In the genomic region with DNA sequence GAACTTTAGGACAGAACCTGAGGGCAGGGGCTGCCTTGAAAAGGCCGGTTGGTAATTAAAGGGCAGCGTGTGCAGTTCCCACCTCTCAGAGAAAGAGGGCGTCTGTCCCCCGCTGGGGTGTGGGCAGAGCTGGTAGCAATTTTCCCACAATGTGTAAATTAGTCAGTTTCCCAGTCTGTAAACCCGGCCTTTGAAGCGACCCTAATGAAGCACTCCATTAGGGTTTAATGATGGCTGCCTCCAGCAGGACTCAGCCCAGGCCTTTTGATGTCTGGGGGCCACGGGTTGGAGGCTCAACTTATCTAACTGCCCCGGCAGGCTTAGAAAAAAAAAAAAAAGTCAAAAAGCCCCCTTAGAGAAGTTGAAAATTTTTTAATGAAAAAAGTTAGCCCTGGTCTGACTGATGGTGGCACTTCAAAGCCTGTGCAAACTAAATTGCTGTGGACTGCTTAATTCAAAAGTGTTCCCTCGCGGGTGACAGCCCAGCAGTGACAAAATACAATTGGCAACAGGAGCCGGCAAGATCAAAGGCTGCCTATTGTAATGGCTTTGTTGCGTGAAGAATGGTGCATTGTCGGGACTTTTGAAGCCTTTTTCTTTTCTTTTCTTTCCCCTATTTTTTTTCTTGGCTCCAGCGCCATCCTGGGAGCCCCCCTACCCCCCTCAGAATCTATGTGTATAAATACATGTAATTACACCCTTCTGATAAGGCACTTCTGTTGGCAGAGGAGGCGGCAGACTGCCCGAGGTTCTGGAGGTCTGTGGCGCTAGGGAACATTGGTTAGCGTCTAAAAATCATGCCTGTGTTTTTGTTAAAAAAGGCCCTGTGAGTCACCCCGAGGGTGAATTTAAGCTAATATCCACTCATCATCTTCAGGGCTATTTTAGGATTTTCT, we compare ENCODE assay signal across 10 mouse cellular contexts.
A peak's percentile ranks its signal among the peaks of the same experiment; 100 is the strongest.
DNase-seq lines count a peak whose midpoint lies in the region; ATAC-seq and TF ChIP-seq lines count a peak whose summit lies in the region.
"Had no signal": no experiment of that assay in that cellular context is flagged by ENCODE, and none has a peak within 500 bp of the region (broad histone marks: within the 10 kb centered on the region; RNA-seq: fewer than 3 reads in every experiment).

No protein-coding gene starts in this region.

- peak; percentile 71 for ATAC-seq in forebrain, embryonic 15.5 days (replicated peaks)
- ATAC-seq in midbrain, embryonic 14.5 days (ENCODE audit: low FRiP score, low TSS enrichment): peak; percentile 64; the same call in 1 of the 2 replicates

- H3K27ac ChIP-seq in cortical plate, adult 2 months (ENCODE audit: insufficient read depth, low read length): no peak overlapping the region
- no peak overlapping the region for H3K27ac ChIP-seq in forebrain, embryonic 15.5 days (replicated peaks)
- peak overlapping the region; percentile 37; the same call in 1 of the 2 replicates for H3K27ac ChIP-seq in midbrain, embryonic 14.5 days (replicated peaks; ENCODE audit: low read depth, low read length)

- TF ChIP-seq CTCF in cortical plate, adult 2 months (IDR thresholded peaks at IDR 0.05; ENCODE audit: extremely low read depth, insufficient read depth, low read length): 0 out of 2 replicates have a peak, but pooled peaks have one; percentile 15

- H3K9me3 ChIP-seq in forebrain, embryonic 15.5 days: no peaks in the 10 kb centered on the region
- no peaks in the 10 kb centered on the region for H3K9me3 ChIP-seq in midbrain, embryonic 14.5 days (ENCODE audit: control insufficient read depth, low read length)

- H3K4me3 ChIP-seq in cortical plate, adult 2 months (ENCODE audit: insufficient read depth, low read length): no peak overlapping the region
- H3K4me3 ChIP-seq in forebrain, embryonic 15.5 days: no peak overlapping the region
- H3K4me3 ChIP-seq in midbrain, embryonic 14.5 days (replicated peaks; ENCODE audit: low read depth, low read length): no peak overlapping the region
- H3K4me3 ChIP-seq: megakaryocyte, embryonic 14.5 days had no signal

- H3K4me1 ChIP-seq in cortical plate, adult 2 months (ENCODE audit: control insufficient read depth, insufficient read depth, low read length): no peaks in the 10 kb centered on the region
- peaks cover 41% of the 10 kb centered on the region for H3K4me1 ChIP-seq in forebrain, embryonic 15.5 days
- peaks cover 41% of the 10 kb centered on the region for H3K4me1 ChIP-seq in midbrain, embryonic 14.5 days (ENCODE audit: control insufficient read depth, insufficient read depth, low read length)

- WGBS in forebrain, embryonic 15.5 days: 1% methylated on average over 19 of the region's 19 CpGs
- 2% methylated on average over 19 of the region's 19 CpGs for WGBS in midbrain, embryonic 14.5 days

- no peaks in the 10 kb centered on the region for H3K36me3 ChIP-seq in forebrain, embryonic 15.5 days
- H3K36me3 ChIP-seq in midbrain, embryonic 14.5 days (ENCODE audit: control insufficient read depth, insufficient read depth, low read length): no peaks in the 10 kb centered on the region

- DNase-seq in layer of hippocampus, adult 9-11 months: peak; percentile 19
- DNase-seq in layer of hippocampus, postnatal 36 days: no peak
- peak; percentile 87 for DNase-seq in midbrain, embryonic 14.5 days
- DNase-seq in cerebellum, postnatal 25 days: no peak
- no peak for DNase-seq in adrenal gland, postnatal 36 days
- no peak for DNase-seq in cerebellum, adult 9-11 months
- DNase-seq: kidney, adult 18-20 months had no signal

- no peak overlapping the region for H3K9ac ChIP-seq in forebrain, embryonic 15.5 days (replicated peaks)
- H3K9ac ChIP-seq in midbrain, embryonic 14.5 days (replicated peaks; ENCODE audit: low read length): no peak overlapping the region

- no peak for TF ChIP-seq POLR2A in cortical plate, adult 2 months (IDR thresholded peaks at IDR 0.05; ENCODE audit: extremely low read depth, insufficient read depth, low read length)

- no peak overlapping the region for H3K4me2 ChIP-seq in forebrain, embryonic 15.5 days (replicated peaks)
- 0 out of 2 replicates have a peak overlapping the region, but pooled peaks have one; percentile 21 for H3K4me2 ChIP-seq in midbrain, embryonic 14.5 days (ENCODE audit: low read length)

- H3K27me3 ChIP-seq in forebrain, embryonic 15.5 days: peaks cover 88% of the 10 kb centered on the region
- peaks cover 50% of the 10 kb centered on the region; the same call in 1 of the 2 replicates for H3K27me3 ChIP-seq in midbrain, embryonic 14.5 days (ENCODE audit: control insufficient read depth, insufficient read depth, low read length)

Comparison
In these comparisons a context has a peak if more than half of its experiments do, and no peak if none do; other contexts are left out.
1. DNase-seq: peak in layer of hippocampus, adult 9-11 months (single experiment) and midbrain, embryonic 14.5 days (single experiment); none in layer of hippocampus, postnatal 36 days (0 of 2), cerebellum, postnatal 25 days (0 of 2), adrenal gland, postnatal 36 days (0 of 2) and cerebellum, adult 9-11 months (single experiment).